Comparison of ENCODE assay signal across 27 mouse cellular contexts in genomic region chr2:92526676-92527395, GRCm38 (mm10).
A peak's percentile ranks its signal among the peaks of the same experiment; 100 is the strongest.
DNase-seq lines count a peak whose midpoint lies in the region; TF ChIP-seq lines count a peak whose summit lies in the region.
"Had no signal": no experiment of that assay in that cellular context is flagged by ENCODE, and none has a peak within 500 bp of the region (broad histone marks: within the 10 kb centered on the region; RNA-seq: fewer than 3 reads in every experiment).

No protein-coding gene starts in this region.

- no peaks in the 10 kb centered on the region for H3K36me3 ChIP-seq in heart, embryonic 10.5 days
- no peaks in the 10 kb centered on the region for H3K36me3 ChIP-seq in testis, adult 2 months (ENCODE audit: control insufficient read depth, insufficient read depth, low read length)
- H3K36me3 ChIP-seq: embryonic facial prominence, embryonic 13.5 days; limb, embryonic 12.5 days; liver, embryonic 15.5 days; midbrain, embryonic 15.5 days; neural tube, embryonic 12.5 days; stomach, embryonic 15.5 days had no signal

- TF ChIP-seq CTCF in testis, adult 2 months (IDR thresholded peaks at IDR 0.05; ENCODE audit: control insufficient read depth, insufficient read depth, insufficient replicate concordance, low read depth, low read length): no peak

- DNase-seq in heart, embryonic 10.5 days (ENCODE audit: low spot score): peak; percentile 71
- no peak for DNase-seq in heart, postnatal 14 days
- peak; percentile 61 for DNase-seq in kidney, adult 9 months
- DNase-seq in kidney, adult 11 months: no peak
- no peak for DNase-seq in testis, postnatal 14 days (ENCODE audit: low spot score)
- DNase-seq in testis, postnatal 10 days (ENCODE audit: low spot score): peak; percentile 32
- DNase-seq in adrenal gland, adult 18-20 months (ENCODE audit: low spot score in 2 of 2): no peak
- DNase-seq: adrenal gland, postnatal 14 days; cerebellum, adult 11-12 months; cerebellum, adult 9-11 months; embryo, embryonic 11 days; heart, postnatal 4 days; kidney, postnatal 14 days; lung, embryonic 14.5 days; lung, postnatal 14 days; retina, postnatal 1 day; right cerebral cortex, postnatal 14 days; thymus, adult 2 months; thymus, postnatal 36 days had no signal

- H3K9me3 ChIP-seq in heart, embryonic 10.5 days: no peaks in the 10 kb centered on the region
- H3K9me3 ChIP-seq: embryonic facial prominence, embryonic 13.5 days; limb, embryonic 12.5 days; liver, embryonic 15.5 days; midbrain, embryonic 15.5 days; neural tube, embryonic 12.5 days; stomach, embryonic 15.5 days had no signal

- 71% methylated on average over 5 of the region's 5 CpGs for WGBS in heart, embryonic 10.5 days

- peak; percentile 43; the same call in 1 of the 2 replicates for TF ChIP-seq POLR2A in testis, adult 2 months (IDR thresholded peaks at IDR 0.05; ENCODE audit: control insufficient read depth, low read depth, low read length)

- no peak overlapping the region for H3K4me3 ChIP-seq in heart, embryonic 10.5 days
- no peak overlapping the region for H3K4me3 ChIP-seq in testis, adult 2 months (ENCODE audit: control insufficient read depth, low read depth, low read length)
- H3K4me3 ChIP-seq: embryonic facial prominence, embryonic 13.5 days; limb, embryonic 12.5 days; liver, embryonic 15.5 days; midbrain, embryonic 15.5 days; neural tube, embryonic 12.5 days; stomach, embryonic 15.5 days had no signal

- peaks cover 19% of the 10 kb centered on the region for H3K4me1 ChIP-seq in heart, embryonic 10.5 days
- H3K4me1 ChIP-seq in testis, adult 2 months (ENCODE audit: control insufficient read depth, insufficient read depth, low read length): peaks cover 8% of the 10 kb centered on the region
- H3K4me1 ChIP-seq: liver, embryonic 15.5 days; stomach, embryonic 15.5 days had no signal

- H3K27ac ChIP-seq in heart, embryonic 10.5 days: no peak overlapping the region
- H3K27ac ChIP-seq in testis, adult 2 months (ENCODE audit: control insufficient read depth, insufficient read depth, low read depth, low read length): no peak overlapping the region
- H3K27ac ChIP-seq: embryonic facial prominence, embryonic 13.5 days; limb, embryonic 12.5 days; liver, embryonic 15.5 days; midbrain, embryonic 15.5 days; neural tube, embryonic 12.5 days; stomach, embryonic 15.5 days had no signal

- H3K27me3 ChIP-seq in heart, embryonic 10.5 days (ENCODE audit: insufficient read depth, poor library complexity, severe bottlenecking): peaks cover 11% of the 10 kb centered on the region; the same call in 1 of the 2 replicates
- no peaks in the 10 kb centered on the region for H3K27me3 ChIP-seq in testis, adult 2 months (ENCODE audit: control insufficient read depth, insufficient read depth, low read length)
- H3K27me3 ChIP-seq: embryonic facial prominence, embryonic 13.5 days; liver, embryonic 15.5 days; midbrain, embryonic 15.5 days; neural tube, embryonic 12.5 days; Patski; stomach, embryonic 15.5 days had no signal

- intact Hi-C loops in heart, postnatal 14 days (cut with DNase I): no loop called here

Comparison
In these comparisons a context has a peak if more than half of its experiments do, and no peak if none do; other contexts are left out.
1. DNase-seq: peak in heart, embryonic 10.5 days (single experiment), kidney, adult 9 months (single experiment) and testis, postnatal 10 days (single experiment); none in heart, postnatal 14 days (0 of 2), kidney, adult 11 months (single experiment), testis, postnatal 14 days (single experiment) and adrenal gland, adult 18-20 months (0 of 2).